Mouse (Mus musculus): ENCODE results near the gene Shroom3. TPM values are rescaled to one million over a fixed set of nuclear protein-coding genes. Genes with fewer than 3 reads are reported as not detected.

Gene Shroom3
- polyA plus RNA-seq, 1 experiment from 2014 or later: 8.0 TPM

- Histone ChIP-seq H3K36me3 (ENCODE audit: control insufficient read depth, insufficient read depth) (no peaks in the 10 kb centered on the region), H3K4me3 (ENCODE audit: low read depth, low read length) (no peak overlapping the region), H3K27ac (ENCODE audit: low read depth, low read length) (no peak overlapping the region), H3K27me3 (replicated peaks; ENCODE audit: control insufficient read depth, insufficient read depth, low read length) (no peaks in the 10 kb centered on the region), H3K4me1 (replicated peaks; ENCODE audit: control insufficient read depth, insufficient read depth, low read length) (peaks cover 15% of the 10 kb centered on the region), H3K9me3 (ENCODE audit: control insufficient read depth) (no peaks in the 10 kb centered on the region), H3K9ac (ENCODE audit: low read depth, low read length) (no peak overlapping the region), H3K4me2 (replicated peaks; ENCODE audit: low read depth) (no peak overlapping the region)
- TF ChIP-seq CTCF (IDR thresholded peaks at IDR 0.05; ENCODE audit: low read depth): no peak
- WGBS: 36% methylated on average over 3 of the region's 3 CpGs
- peak; percentile 44 for ATAC-seq
Observed at GRCm38 (mm10) chr5:92814621-92815020, 131.4 kb downstream of the Shroom3 start.

DNA sequence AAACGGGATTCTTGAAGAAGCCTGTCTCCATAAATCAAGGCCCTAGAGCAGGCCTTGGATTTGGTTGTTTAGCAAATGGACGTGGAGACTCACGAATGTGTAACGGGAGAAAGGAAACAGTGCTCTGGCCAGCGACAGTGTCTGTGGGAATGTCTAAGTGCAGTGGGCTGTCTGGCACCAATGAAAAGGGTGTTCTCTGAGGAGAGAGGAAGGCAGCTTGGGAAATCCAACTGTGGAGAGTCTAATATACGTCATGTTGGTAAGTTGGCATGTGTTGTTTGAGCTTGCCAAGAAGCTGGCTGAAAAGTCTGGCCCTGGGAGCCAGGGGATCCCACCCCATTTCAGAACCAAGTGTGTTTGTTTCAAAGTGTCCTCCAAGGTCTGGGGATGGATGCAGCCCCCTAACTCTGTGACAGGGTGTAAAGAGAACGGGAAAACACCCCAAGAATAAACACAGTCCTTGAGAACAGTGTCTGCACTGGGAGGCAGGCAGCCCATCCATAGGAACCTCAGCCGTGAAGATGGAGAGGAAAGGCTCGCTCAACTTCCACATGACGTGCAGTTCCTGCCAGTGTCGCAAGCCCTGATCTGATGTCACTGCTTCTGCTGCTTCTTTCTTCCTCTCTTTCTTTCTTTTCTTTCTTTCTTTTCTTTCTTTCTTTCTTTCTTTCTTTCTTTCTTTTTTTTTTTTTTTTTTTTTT, 134.0 kb downstream of the Shroom3 start:
- no peak overlapping the region for H3K27ac ChIP-seq (ENCODE audit: low read depth, low read length)

DNA sequence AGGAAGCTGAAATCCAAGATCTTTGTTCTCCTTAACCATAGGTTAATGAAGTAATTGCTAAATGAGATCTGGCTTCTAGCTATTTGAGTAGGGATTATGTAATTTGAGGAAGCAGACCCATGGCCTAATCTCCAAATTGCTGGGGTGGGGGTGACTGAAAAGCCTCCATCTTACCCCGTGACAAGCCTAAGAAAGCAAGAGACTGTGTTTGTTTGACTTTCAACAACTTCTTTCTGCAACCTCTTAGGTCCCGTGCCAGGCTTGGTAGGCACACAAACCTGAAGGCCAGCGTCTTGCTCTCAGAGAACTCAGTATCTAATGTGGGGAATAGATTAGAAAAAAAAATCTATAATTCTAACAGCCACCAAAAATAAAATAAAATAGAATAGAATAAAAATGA, 138.1 kb downstream of the Shroom3 start:
- no peak overlapping the region for H3K9ac ChIP-seq (ENCODE audit: low read depth, low read length)
- H3K4me2 ChIP-seq (replicated peaks; ENCODE audit: low read depth): no peak overlapping the region
- H3K4me3 ChIP-seq (ENCODE audit: low read depth, low read length): no peak overlapping the region
- no peaks in the 10 kb centered on the region for H3K9me3 ChIP-seq (ENCODE audit: control insufficient read depth)
- no peaks in the 10 kb centered on the region for H3K36me3 ChIP-seq (ENCODE audit: control insufficient read depth, insufficient read depth)
- H3K4me1 ChIP-seq (replicated peaks; ENCODE audit: control insufficient read depth, insufficient read depth, low read length): peaks cover 10% of the 10 kb centered on the region; the same call in 1 of the 2 replicates
- H3K27me3 ChIP-seq (replicated peaks; ENCODE audit: control insufficient read depth, insufficient read depth, low read length): no peaks in the 10 kb centered on the region
- TF ChIP-seq CTCF (IDR thresholded peaks at IDR 0.05; ENCODE audit: low read depth): no peak
- H3K27ac ChIP-seq (ENCODE audit: low read depth, low read length): no peak overlapping the region
- 86% methylated on average over 3 of the region's 3 CpGs for WGBS
- no peak for ATAC-seq

More for the DNA sequence above, 134.0 kb downstream of the Shroom3 start:
- H3K4me2 ChIP-seq (replicated peaks; ENCODE audit: low read depth): no peak overlapping the region
- 64% methylated on average over 11 of the region's 11 CpGs for WGBS
- no peak for TF ChIP-seq CTCF (IDR thresholded peaks at IDR 0.05; ENCODE audit: low read depth)
- no peak overlapping the region for H3K9ac ChIP-seq (ENCODE audit: low read depth, low read length)
- no peak for ATAC-seq
- H3K36me3 ChIP-seq (ENCODE audit: control insufficient read depth, insufficient read depth): no peaks in the 10 kb centered on the region
- no peaks in the 10 kb centered on the region for H3K9me3 ChIP-seq (ENCODE audit: control insufficient read depth)
- H3K27me3 ChIP-seq (replicated peaks; ENCODE audit: control insufficient read depth, insufficient read depth, low read length): no peaks in the 10 kb centered on the region
- H3K4me3 ChIP-seq (ENCODE audit: low read depth, low read length): no peak overlapping the region
- H3K4me1 ChIP-seq (replicated peaks; ENCODE audit: control insufficient read depth, insufficient read depth, low read length): 0 out of 2 replicates have a peak, but pooled peaks cover 7% of the 10 kb centered on the region

DNA sequence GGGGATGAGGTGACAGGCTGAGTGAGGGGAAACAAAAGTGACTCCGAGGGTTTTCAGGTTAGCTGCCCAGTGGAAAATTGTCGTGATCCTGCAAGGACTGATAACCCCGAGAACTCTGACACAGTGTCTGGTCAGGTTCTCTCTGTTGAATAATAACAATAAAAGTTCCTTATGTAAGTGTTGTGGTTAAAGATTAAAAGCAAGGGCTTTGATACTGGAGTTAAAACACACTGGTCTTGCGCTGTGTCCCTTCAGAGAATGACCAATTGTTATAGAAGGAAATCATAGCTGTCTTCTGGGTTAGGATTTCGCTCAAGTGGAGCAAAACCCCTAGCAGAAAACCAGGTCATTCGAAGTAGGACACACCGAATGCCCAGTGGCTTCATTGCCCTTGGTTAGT, 140.3 kb downstream of the Shroom3 start:
- WGBS: 60% methylated on average over 7 of the region's 7 CpGs
- Histone ChIP-seq H3K4me2 (replicated peaks; ENCODE audit: low read depth) (0 out of 2 replicates have a peak overlapping the region, but pooled peaks have one; percentile 4), H3K4me1 (replicated peaks; ENCODE audit: control insufficient read depth, insufficient read depth, low read length) (peaks cover 10% of the 10 kb centered on the region; the same call in 1 of the 2 replicates), H3K27me3 (replicated peaks; ENCODE audit: control insufficient read depth, insufficient read depth, low read length) (no peaks in the 10 kb centered on the region), H3K4me3 (ENCODE audit: low read depth, low read length) (no peak overlapping the region), H3K9ac (ENCODE audit: low read depth, low read length) (no peak overlapping the region), H3K27ac (ENCODE audit: low read depth, low read length) (peak overlapping the region; percentile 58), H3K9me3 (ENCODE audit: control insufficient read depth) (no peaks in the 10 kb centered on the region), H3K36me3 (ENCODE audit: control insufficient read depth, insufficient read depth) (no peaks in the 10 kb centered on the region)
- no peak for TF ChIP-seq CTCF (IDR thresholded peaks at IDR 0.05; ENCODE audit: low read depth)
- no peak for ATAC-seq

- no peak overlapping the region for H3K4me3 ChIP-seq (ENCODE audit: low read depth, low read length)
- peak overlapping the region; percentile 58 for H3K27ac ChIP-seq (ENCODE audit: low read depth, low read length)
- no peaks in the 10 kb centered on the region for H3K9me3 ChIP-seq (ENCODE audit: control insufficient read depth)
- no peaks in the 10 kb centered on the region for H3K27me3 ChIP-seq (replicated peaks; ENCODE audit: control insufficient read depth, insufficient read depth, low read length)
- H3K4me2 ChIP-seq (replicated peaks; ENCODE audit: low read depth): 0 out of 2 replicates have a peak overlapping the region, but pooled peaks have one; percentile 2
- H3K36me3 ChIP-seq (ENCODE audit: control insufficient read depth, insufficient read depth): no peaks in the 10 kb centered on the region
- WGBS: 44% methylated on average over 10 of the region's 10 CpGs
- no peak overlapping the region for H3K9ac ChIP-seq (ENCODE audit: low read depth, low read length)
- peak; percentile 55 for TF ChIP-seq CTCF (IDR thresholded peaks at IDR 0.05; ENCODE audit: low read depth)
- ATAC-seq: peak; percentile 78
- H3K4me1 ChIP-seq (replicated peaks; ENCODE audit: control insufficient read depth, insufficient read depth, low read length): peaks cover 10% of the 10 kb centered on the region; the same call in 1 of the 2 replicates
Observed at GRCm38 (mm10) chr5:92824304-92825009, 141.2 kb downstream of the Shroom3 start.

DNA sequence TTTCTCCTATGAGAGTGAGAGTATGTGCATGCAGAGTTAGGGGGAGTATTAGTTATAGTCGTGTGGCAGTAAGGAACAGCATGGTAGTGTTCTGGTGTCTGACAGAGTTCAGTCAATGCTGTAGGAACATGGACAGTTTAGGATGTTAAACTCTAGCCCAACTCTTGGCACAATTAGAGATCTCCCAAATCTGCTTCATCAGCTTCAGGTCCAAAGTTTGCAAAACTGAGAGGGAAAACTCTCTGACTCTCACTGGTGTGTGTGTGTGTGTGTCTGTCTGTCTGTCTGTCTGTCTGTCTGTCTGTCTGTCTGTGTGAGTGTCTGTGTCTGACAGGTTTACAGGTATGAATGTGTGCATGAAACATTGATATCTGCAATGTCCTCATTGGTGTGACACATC, 147.2 kb downstream of the Shroom3 start:
- Histone ChIP-seq H3K4me3 (ENCODE audit: low read depth, low read length) (no peak overlapping the region), H3K9me3 (ENCODE audit: control insufficient read depth) (no peaks in the 10 kb centered on the region), H3K36me3 (ENCODE audit: control insufficient read depth, insufficient read depth) (no peaks in the 10 kb centered on the region), H3K9ac (ENCODE audit: low read depth, low read length) (no peak overlapping the region), H3K27me3 (replicated peaks; ENCODE audit: control insufficient read depth, insufficient read depth, low read length) (no peaks in the 10 kb centered on the region), H3K4me1 (replicated peaks; ENCODE audit: control insufficient read depth, insufficient read depth, low read length) (peaks cover 3% of the 10 kb centered on the region; the same call in 1 of the 2 replicates), H3K4me2 (replicated peaks; ENCODE audit: low read depth) (no peak overlapping the region), H3K27ac (ENCODE audit: low read depth, low read length) (no peak overlapping the region)
- WGBS: 80% methylated on average over 1 of the region's 1 CpGs
- no peak for ATAC-seq
- TF ChIP-seq CTCF (IDR thresholded peaks at IDR 0.05; ENCODE audit: low read depth): no peak
